Mouse (Mus musculus) myocyte (in vitro differentiated cells): ENCODE results near the gene B230307C23Rik. TPM values are rescaled to one million over a fixed set of nuclear protein-coding genes. Genes with fewer than 3 reads are reported as not detected.

Experiments used
- H3K27me3 ChIP-seq: one replicate; pipeline ENCODE4 v1.6.1; 2011; ENCODE audit not compliant: control insufficient read depth, insufficient read depth, insufficient read length
- H3K36me3 ChIP-seq: one replicate; pipeline ENCODE4 v1.6.1; 2011; ENCODE audit not compliant: control insufficient read depth, insufficient read depth
- H3K4me2 ChIP-seq: one replicate; pipeline ENCODE4 v1.6.1; 2011; ENCODE audit warnings: low read depth, control low read depth
- H3K4me3 ChIP-seq: one replicate; pipeline ENCODE4 v1.5.1; 2011; ENCODE audit warnings: mild to moderate bottlenecking, control low read depth, moderate library complexity
- H3K79me2 ChIP-seq: one replicate; pipeline ENCODE4 v1.6.1; 2011; ENCODE audit not compliant: control insufficient read depth, insufficient read depth
- H3ac ChIP-seq: one replicate; pipeline ENCODE4 v1.6.1; 2011; ENCODE audit not compliant: control insufficient read depth, insufficient read length
- CEBPB ChIP-seq: IDR thresholded peaks from 2 replicates; pipeline ENCODE4 v1.6.1; 2011; ENCODE audit warnings: mild to moderate bottlenecking, moderate library complexity; ENCODE audit not compliant: poor library complexity, insufficient read depth, severe bottlenecking
- E2F4 ChIP-seq: IDR thresholded peaks from one replicate; pipeline ENCODE4 v1.6.1; 2011; ENCODE audit warnings: mild to moderate bottlenecking, control low read depth, moderate library complexity; ENCODE audit not compliant: insufficient read depth
- MAX ChIP-seq: IDR thresholded peaks from one replicate; pipeline ENCODE4 v1.6.1; 2011; ENCODE audit warnings: low read depth, mild to moderate bottlenecking, control low read depth
- MYOD1 ChIP-seq, 3 experiments: IDR thresholded peaks; one replicate each; pipeline ENCODE4 v1.6.1; 2011; ENCODE audit warnings: control low read depth in 2 of 3, low read depth in 2 of 3, mild to moderate bottlenecking in 2 of 3, moderate library complexity in 1 of 3; ENCODE audit not compliant: insufficient read length in 2 of 3, control insufficient read depth in 1 of 3
- MYOG ChIP-seq, 3 experiments: IDR thresholded peaks; one replicate each; pipeline ENCODE4 v1.6.1; 2011; ENCODE audit warnings: control low read depth in 2 of 3, low read depth in 2 of 3, mild to moderate bottlenecking in 2 of 3; ENCODE audit not compliant: insufficient read length in 2 of 3, control insufficient read depth in 1 of 3, insufficient read depth in 1 of 3
- POLR2A ChIP-seq: IDR thresholded peaks from one replicate; pipeline ENCODE4 v1.6.1; 2011; ENCODE audit warnings: low read depth, mild to moderate bottlenecking, control low read depth, moderate library complexity; ENCODE audit not compliant: insufficient read length
- POLR2AphosphoS2 ChIP-seq: IDR thresholded peaks from one replicate; pipeline ENCODE4 v1.6.1; 2011; ENCODE audit warnings: low read depth, control low read depth; ENCODE audit not compliant: insufficient read length
- REST ChIP-seq: IDR thresholded peaks from one replicate; pipeline ENCODE4 v1.6.1; 2011; ENCODE audit warnings: mild to moderate bottlenecking, control low read depth, moderate library complexity; ENCODE audit not compliant: insufficient read depth, insufficient read length
- SRF ChIP-seq: IDR thresholded peaks from one replicate; pipeline ENCODE4 v1.6.1; 2011; ENCODE audit warnings: low read depth; ENCODE audit not compliant: control insufficient read depth, insufficient read length
- TCF12 ChIP-seq: IDR thresholded peaks from one replicate; pipeline ENCODE4 v1.6.1; 2011; ENCODE audit warnings: mild to moderate bottlenecking, control low read depth; ENCODE audit not compliant: poor library complexity, insufficient read depth, severe bottlenecking
- TCF3 ChIP-seq: IDR thresholded peaks from one replicate; pipeline ENCODE4 v1.6.1; 2011; ENCODE audit warnings: low read depth, control low read depth; ENCODE audit not compliant: insufficient read length
- USF1 ChIP-seq: IDR thresholded peaks from one replicate; pipeline ENCODE4 v1.6.1; 2011; ENCODE audit warnings: low read depth, mild to moderate bottlenecking, control low read depth, moderate library complexity
- polyA plus RNA-seq: library from polyadenylated mRNA; unstranded; fragments of >200 nt; fragmentation: generic; extraction: Trizol; gene quantifications from one replicate; pipeline ENCODE4 v1.2.1, GENCODE M21; 2012; ENCODE audit warnings: missing spikeins

The B230307C23Rik gene
- 3.0 TPM for polyA plus RNA-seq

DNA sequence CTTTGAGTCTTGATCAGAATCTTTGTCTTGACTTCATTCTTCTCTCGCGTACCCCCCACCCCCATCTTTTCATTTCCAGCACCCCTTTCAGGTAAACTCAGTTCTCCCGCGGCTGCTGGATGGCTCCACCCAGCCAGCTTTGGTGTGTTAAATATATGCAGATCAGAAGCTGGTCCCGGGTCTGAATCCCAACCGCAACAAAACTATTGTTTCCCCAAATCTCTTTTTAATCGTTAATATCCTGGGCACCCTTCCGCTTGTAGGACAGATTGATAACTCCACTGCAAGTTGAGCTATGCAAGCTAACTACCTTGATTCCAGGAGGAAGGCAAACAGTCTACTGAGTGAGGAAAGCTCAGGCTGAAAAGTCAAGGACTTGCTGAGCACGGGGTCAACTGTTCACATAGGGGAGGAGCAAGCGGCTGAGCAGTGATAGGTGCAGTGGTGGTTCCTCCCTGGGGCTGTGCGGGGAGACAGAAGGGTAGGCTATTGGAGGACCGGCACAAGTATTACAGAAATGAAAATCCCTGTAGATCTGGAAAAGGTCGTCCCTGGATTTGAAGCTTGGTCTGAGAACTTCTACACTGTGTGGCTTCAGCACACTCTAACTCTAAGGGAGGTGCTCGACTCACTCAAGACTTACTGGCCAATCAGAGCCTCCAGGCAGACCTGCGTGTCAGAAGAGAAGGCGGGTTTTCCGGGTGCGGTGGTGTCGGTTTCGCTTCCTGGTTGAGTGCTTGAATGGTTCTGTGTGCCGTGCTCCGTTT lies at the start of gene B230307C23Rik:
Gene B230307C23Rik, plus strand, starts transcription at position 700 of the 767 bp plus-strand sequence.
- Histone ChIP-seq H3K36me3 (no peaks in the 10 kb centered on the region), H3K4me2 (peak within 1 kb of the TSS; percentile 94), H3K79me2 (peaks cover 12% of the 10 kb centered on the region), H3K27me3 (no peaks in the 10 kb centered on the region), H3K4me3 (peak within 1 kb of the TSS; percentile 41), H3ac (peak within 1 kb of the TSS; percentile 38)
- peak; percentile 32 for TF ChIP-seq POLR2AphosphoS2
- TF ChIP-seq CEBPB, result no peak
- no peak for TF ChIP-seq USF1
- peak; percentile 41 for TF ChIP-seq POLR2A
- no peak for TF ChIP-seq MYOD1 (IDR thresholded peaks at IDR 0.05; ENCODE audit: control insufficient read depth in 1 of 3, insufficient read length in 2 of 3, low read depth in 2 of 3)

DNA sequence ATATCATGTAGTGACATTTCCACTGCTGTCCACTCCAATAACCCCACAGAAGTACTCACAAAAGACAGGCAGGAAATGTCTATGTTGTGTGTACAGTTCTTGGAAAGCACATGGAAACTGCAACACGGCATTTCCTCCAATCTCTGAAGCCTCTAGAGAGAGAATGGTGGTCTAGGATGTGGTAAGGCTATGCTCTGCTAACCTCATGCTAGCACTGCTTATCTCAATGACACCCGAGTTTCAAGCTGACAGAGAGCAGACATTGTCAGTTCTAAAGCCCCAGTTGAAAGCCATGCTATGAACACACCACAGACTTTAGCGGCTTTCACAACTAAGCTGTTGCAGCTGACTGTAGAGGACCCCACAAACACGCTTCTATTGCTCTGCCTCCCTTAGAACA lies 48.3 kb upstream of the B230307C23Rik start:
- Histone ChIP-seq H3K79me2 (no peaks in the 10 kb centered on the region), H3K4me2 (no peak overlapping the region), H3ac (no peak overlapping the region), H3K27me3 (no peaks in the 10 kb centered on the region), H3K4me3 (no peak overlapping the region), H3K36me3 (peaks cover 39% of the 10 kb centered on the region)
- TF ChIP-seq MYOG (IDR thresholded peaks at IDR 0.05; ENCODE audit: control insufficient read depth in 1 of 3, insufficient read depth in 1 of 3, insufficient read length in 2 of 3, low read depth in 2 of 3) (no peak), USF1 (no peak), MYOD1 (IDR thresholded peaks at IDR 0.05; ENCODE audit: control insufficient read depth in 1 of 3, insufficient read length in 2 of 3, low read depth in 2 of 3) (no peak), TCF3 (no peak), SRF (no peak), REST (no peak), E2F4 (no peak), MAX (no peak), TCF12 (no peak), CEBPB (no peak), POLR2A (no peak), POLR2AphosphoS2 (no peak)

DNA sequence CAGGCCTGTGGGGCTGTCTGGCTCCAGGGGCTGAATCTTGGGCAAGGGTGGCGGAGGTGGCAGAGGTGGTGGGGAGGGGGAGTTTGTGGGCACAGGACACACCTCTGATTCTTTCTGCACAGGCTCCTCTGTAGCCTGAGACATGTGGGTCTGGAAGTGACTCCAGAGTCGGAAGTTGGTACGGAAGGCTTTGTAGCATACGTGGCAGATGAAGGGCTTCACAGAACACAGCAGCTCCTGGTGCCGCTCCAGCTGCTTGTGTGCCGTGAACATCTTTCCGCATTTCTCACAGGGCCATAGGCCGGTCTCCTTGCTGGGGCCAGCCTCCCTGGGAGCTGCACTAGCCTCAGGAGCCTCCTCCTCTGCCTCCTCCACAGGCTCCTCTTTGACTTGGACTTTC lies 47.1 kb upstream of the B230307C23Rik start:
- Histone ChIP-seq H3K4me3 (no peak overlapping the region), H3K4me2 (no peak overlapping the region), H3K36me3 (peaks cover 39% of the 10 kb centered on the region), H3ac (no peak overlapping the region), H3K27me3 (no peaks in the 10 kb centered on the region), H3K79me2 (no peaks in the 10 kb centered on the region)
- no peak for TF ChIP-seq TCF3
- TF ChIP-seq E2F4, result no peak
- no peak for TF ChIP-seq TCF12
- TF ChIP-seq MAX, result no peak
- no peak for TF ChIP-seq MYOG (IDR thresholded peaks at IDR 0.05; ENCODE audit: control insufficient read depth in 1 of 3, insufficient read depth in 1 of 3, insufficient read length in 2 of 3, low read depth in 2 of 3)

DNA sequence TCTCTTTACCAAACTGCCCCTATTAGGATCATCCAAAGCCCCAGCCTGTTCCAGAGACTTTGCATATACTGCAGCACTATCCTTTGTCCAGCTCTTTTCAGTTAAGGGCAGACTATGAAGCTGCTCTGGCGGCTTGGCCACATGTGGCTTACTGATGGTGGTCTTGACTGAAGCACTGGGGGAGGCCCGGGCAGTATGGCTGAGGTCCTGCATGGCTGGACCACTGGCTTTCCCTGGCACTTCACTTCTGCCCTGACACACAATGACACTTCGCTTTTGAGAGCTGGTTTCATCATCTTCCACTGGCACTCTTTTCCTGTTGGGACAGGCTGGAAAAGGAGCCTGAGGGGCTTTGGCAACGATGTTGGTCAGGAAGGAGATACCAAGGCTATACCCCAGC lies 44.7 kb upstream of the B230307C23Rik start:
- TF ChIP-seq CEBPB, result no peak
- TF ChIP-seq E2F4, result no peak
- TF ChIP-seq MYOD1 (IDR thresholded peaks at IDR 0.05; ENCODE audit: control insufficient read depth in 1 of 3, insufficient read length in 2 of 3, low read depth in 2 of 3), result no peak
- TF ChIP-seq TCF3, result no peak
- no peak for TF ChIP-seq POLR2AphosphoS2
- Histone ChIP-seq H3K27me3 (no peaks in the 10 kb centered on the region), H3K36me3 (peaks cover 50% of the 10 kb centered on the region), H3K4me2 (no peak overlapping the region), H3K79me2 (peaks cover 17% of the 10 kb centered on the region), H3K4me3 (no peak overlapping the region), H3ac (no peak overlapping the region)

DNA sequence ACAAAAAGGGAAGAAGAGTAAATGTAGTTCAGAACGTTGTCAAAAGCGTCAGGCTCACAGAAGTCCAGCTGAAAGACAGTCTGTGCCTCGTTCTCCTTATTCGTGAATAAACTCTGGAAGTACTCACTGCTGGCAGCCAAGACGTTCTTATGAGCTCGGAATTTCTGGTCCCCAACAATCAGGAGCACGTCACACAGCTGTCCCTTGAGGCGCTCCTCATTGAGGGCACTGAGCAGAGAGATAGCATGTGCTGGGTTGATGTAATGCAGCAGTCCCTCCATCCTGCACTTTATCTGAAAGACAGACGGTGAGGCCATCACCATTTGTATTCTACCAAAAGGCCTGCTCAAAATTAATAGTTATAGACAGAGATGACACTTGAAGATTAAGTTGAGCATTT lies 44.3 kb upstream of the B230307C23Rik start:
- no peaks in the 10 kb centered on the region for H3K27me3 ChIP-seq
- no peak overlapping the region for H3K4me2 ChIP-seq
- H3K4me3 ChIP-seq, result no peak overlapping the region
- TF ChIP-seq SRF (no peak), POLR2A (no peak), TCF3 (no peak), TCF12 (no peak), REST (no peak), POLR2AphosphoS2 (no peak), CEBPB (no peak), USF1 (no peak), E2F4 (no peak), MYOD1 (IDR thresholded peaks at IDR 0.05; ENCODE audit: control insufficient read depth in 1 of 3, insufficient read length in 2 of 3, low read depth in 2 of 3) (no peak), MAX (no peak), MYOG (IDR thresholded peaks at IDR 0.05; ENCODE audit: control insufficient read depth in 1 of 3, insufficient read depth in 1 of 3, insufficient read length in 2 of 3, low read depth in 2 of 3) (no peak)
- H3K79me2 ChIP-seq, result peaks cover 21% of the 10 kb centered on the region
- H3ac ChIP-seq, result no peak overlapping the region
- peaks cover 49% of the 10 kb centered on the region for H3K36me3 ChIP-seq
